Mouse (Mus musculus) WW6 (cell line): Measurements from ENCODE around the gene Adap1.

ENCODE experiments used
- DNase-seq: peaks from one replicate; pipeline ENCODE4 v3.0.0-alpha.2; 2013; ENCODE audit warnings: low read depth, low spot score

Gene Adap1

DNA sequence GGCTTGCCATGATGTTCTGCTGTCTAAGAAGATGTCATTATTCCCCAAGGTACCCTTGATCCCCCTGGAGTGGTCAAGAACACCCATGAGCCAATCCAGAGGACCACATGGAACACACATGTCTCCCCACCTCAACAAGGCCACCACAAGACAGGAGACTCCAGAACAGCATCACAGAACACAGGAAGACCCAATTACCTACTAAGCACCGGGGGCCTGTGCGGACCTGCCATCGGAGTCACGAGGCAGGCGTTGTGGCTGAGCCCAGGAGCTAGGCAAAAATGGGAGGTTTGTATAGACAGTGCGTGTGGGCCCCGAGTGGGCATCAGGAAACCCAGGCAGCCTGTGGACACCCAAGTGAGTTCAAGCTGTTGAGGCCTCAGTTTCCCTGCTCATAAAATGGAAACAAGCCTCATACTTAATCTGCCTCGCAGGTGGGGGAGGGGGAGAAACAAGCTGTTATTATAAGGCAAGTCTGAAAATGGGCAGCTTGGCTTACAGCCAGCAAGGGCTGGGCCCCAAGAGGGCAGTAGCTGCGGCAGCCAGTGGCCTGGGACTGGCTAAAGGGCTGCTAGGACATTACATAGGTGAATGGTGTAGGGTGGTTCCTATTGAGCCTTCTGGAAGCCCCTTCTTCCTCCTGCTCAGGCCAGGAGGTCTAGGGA lies 2.0 kb downstream of the Adap1 start:
- DNase-seq, result no peak

DNA sequence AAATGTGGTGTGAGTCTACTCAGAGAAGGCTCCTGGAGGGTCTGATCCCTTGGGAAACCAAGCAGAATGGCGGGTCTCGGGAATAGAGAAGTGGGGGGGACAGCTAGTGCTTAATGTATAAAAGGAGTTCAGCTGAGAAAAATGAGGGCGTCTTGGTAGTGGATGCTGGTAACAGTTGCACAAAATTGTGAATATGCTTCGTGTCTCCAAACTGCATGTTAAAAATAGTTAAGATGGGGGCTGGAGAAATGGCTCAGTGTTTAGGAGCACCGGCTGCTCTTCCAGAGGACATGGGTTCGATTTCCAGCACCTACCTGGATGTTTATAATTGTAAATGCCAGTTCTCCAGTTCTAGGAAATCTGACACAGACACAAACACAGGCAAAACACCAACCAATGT lies 4.1 kb downstream of the Adap1 start:
- DNase-seq, result no peak

DNA sequence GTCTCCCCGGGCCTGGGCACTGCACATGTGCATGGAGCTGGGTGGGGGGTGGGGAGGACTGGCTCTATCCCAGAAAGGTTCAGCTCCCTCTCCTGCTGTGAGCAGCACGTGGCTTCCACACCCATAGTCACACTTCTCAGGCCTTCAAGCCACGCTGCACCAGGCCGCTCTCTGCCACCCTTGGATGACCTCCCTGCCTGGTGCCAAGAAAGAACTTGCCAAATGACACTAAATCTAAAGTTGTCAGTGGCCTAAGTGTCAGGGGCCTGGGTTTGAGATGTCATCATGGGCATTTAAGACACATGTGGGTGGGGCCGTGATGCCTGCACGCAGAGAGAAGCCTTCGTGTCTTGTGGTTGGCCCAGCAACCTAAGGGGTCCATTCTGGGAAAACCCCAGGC lies 5.0 kb downstream of the Adap1 start:
- DNase-seq, result no peak

DNA sequence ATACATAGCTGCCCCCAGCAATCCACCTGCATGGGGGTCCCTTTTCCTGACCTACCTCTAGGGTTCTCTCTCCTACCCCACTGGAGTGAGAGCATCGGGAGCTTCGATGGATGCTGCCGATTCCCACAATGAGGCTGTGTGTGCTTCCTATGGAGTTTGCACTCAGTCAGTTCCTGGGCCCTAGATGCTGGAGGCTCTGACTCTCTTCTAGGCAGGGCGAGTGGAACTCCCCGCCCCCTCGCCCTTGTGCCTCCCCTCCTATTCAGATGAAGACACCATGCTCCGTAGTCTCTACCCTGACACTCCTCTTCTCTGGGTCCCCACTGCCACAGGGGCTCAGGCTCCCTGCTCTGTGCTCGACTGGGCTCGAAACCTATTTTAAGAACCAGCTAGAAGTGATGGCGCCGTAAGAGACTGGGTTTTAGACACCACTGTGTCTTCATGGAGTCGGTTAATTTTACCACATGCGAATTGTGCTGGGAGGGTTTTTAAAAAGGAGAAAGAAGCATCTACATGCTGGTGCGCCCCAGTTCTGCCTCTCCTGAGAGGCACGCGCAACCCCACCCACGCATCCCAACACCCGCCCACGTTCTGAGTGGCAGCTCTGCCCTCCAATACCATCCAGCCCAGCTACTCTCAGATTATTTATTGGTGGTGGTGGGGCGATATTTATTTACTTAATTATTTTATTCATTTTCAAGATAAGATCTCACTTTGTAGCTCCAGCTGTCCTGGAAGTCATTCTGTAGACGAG lies 7.5 kb downstream of the Adap1 start:
- DNase-seq, result no peak

DNA sequence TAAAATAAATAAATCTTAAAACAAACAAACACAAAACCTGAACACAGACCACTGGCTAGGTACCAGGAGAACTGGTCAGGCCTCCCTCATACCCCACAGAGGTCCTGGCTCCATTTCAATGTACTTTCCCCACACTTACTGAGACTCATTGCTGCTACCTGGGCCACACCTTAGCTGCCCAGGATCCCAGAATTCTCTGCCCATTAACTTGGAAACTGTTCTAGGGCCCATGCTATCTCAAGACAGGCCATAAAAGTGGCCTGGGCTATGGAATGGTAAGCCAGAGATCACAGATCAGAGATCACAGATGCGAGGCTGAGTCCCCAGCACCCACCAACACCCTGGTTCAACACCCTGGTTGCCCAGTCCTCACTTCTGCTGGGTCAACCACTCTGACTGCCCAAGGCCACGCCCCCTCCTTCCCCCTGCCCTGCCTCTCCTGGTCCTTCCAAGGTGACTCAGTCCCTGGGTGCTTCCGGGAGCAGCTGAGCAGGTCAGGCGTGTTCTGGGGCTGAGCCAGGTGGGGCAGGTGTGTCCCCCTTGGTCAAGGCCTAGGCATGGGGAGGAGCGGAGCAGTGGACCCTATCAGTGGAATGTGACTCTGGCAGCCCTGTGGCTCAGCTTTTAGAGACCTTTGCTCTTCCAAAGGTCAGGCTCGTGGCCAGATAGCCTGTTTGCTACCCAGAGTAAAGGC lies 8.3 kb downstream of the Adap1 start:
- no peak for DNase-seq

DNA sequence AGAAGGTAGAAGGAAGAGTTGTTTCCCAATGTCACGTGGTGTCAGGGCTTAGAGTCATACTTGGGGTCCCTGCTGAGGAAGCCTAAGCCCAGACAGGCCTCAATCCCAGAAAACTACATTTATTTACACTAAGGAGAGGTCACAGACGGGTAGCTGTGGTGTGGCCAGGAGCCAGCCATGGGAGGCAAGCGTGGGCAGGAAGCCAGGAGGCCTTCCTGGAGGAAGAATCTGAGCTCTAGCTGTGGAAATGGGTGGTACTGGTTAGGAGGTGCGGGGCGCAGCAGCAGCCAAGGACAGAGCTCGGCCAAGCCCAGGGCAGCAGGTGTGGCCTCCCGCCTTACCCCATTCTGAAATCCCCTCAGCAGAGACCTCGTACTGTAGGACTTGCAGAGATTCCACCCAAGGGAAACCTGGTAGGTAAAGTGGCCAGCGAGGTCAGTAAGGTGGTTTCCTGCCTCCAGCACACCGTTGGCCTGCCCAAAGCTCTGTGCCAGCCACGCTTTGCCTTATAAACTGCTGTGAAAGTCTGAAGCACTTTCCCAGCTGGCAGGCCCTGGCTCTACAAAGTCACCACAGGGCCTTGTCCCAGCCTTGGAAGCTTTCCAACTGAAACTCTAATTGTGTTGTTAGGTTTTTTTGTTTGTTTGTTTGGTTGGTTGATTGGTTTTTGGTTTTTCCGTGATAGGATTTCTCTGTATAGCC lies 10.3 kb downstream of the Adap1 start:
- DNase-seq, result no peak

DNA sequence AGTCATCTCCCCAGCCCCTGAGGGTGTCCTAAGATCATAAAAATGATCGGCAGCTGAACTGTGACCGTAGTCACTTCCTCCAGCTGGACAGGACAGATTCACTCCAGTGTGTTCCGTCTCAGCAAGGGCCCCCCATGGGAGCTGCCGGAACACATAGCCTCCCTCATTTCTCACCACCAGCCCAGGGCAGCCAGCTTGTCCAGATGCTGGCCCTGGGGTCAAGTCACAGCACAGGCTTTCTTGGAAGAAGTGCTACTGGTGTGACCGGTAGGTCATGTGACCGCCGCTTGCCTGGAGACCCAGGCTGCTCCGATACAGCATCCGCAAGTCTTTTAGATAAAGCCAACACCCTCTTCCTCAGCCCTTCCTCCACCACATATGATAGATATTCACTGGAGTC lies 11.9 kb downstream of the Adap1 start:
- no peak for DNase-seq

DNA sequence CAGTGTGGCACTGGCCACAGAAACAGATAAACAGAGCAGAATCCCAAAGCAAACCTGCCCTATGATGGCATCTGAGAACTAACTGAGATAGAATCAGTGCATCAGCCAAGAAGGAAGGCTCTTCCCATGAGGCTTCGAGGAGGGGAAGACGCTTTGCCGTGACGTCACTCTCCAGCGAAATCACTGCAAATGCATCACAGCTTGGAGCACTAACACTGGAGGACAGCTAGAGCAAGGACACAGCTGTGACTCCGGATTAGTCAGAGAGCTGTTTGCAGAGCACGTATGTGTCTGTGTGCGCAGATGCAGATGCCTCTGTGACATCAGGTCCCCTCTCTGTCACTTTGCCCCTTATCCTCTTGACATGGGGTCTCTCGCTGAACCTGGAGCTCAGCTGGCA lies 13.6 kb downstream of the Adap1 start:
- DNase-seq, result no peak

DNA sequence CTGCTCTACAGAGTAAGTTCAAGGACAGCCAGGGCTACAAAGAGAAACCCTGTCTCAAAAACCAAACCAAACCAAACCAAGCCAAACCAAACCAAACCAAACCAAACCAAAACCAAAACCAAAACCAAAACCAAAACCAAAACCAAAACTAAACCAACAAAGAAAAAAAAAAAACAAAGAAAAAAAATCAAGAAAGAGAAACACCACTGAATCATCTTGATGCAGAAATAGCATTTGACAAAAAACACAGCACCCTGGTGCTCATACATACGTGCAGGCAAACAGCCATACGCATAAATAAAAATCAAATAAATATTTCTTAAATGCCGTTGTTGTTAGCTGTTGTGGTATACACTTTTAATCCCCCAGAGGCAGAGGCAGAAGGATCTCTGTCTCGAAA lies 14.9 kb downstream of the Adap1 start:
- DNase-seq, result no peak

DNA sequence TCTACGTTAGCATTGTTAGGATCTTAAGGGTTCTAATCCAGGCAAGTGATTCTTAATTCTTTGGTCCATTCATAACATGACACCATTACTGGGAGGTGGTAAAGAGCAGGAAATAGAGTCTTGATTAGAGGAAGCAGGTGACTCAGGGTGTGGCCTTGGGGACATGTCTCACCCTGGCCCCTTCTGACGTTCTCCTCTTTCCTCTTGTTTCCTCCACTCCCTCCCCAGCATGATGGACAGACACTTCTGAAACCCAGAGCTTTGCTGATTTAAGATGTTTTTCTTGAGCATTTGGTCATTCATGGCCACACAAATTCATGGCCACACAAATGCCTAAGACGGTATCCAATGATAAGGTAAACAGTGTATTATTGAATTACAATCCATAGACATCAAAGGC lies 15.5 kb downstream of the Adap1 start:
- DNase-seq, result no peak

DNA sequence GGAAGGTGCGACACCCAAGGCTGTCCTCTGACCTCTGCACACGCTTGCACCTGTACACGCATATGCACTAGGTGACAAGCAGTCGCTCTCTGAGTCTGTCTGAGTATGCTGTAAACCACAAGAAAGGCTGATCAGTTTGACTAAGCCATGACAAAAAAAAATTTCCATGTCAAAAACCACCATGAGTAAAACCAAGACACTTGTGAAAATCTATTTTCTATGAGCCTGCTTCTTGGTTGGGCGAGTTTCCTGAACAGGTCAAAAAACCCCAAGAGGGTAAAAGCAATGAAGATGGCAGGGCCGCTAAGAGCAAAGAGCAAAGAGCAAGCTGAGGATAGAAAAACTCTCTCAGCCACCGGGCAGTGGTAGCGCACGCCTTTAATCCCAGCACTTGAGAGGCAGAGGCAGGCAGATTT lies 21.8 kb downstream of the Adap1 start:
- DNase-seq, result no peak

DNA sequence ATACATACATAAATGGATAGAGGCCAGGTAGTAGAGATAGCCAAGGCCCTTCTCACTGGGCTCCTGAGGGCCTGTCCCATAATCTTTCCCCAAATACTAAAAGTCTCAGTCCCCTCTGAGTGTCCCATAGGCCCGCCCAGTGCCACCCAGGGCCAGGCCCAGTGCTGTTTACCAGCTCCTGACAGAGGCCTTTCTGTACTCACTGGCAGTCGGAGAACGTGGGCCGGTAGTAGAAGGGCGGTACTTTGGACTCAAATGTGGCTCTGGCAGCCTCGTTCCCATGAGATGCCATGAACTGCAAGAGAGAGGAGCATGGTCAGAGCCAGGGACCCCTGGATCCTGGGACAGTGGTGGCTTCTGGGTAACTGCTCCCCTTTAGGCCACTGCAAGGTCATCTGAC lies 23.3 kb downstream of the Adap1 start:
- no peak for DNase-seq

DNA sequence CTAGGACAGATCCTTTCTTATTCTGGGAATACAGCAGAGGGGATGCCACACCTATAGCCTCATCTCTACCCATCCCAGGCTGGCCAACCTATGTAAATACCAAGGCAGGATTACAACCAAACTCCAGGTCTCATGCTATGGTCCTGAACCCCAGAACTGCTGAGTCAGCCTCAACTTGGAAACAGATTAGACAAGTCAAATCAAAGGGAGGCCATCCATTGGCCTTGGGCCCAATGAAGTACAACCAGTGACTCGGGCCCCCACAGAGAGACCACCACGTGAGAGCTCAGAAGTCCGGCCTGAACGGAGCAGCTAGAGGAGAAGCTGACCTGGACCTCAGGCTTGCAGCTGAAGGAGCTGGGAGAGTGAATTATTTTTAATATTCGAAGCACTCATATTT lies 27.7 kb downstream of the Adap1 start:
- DNase-seq, result no peak

DNA sequence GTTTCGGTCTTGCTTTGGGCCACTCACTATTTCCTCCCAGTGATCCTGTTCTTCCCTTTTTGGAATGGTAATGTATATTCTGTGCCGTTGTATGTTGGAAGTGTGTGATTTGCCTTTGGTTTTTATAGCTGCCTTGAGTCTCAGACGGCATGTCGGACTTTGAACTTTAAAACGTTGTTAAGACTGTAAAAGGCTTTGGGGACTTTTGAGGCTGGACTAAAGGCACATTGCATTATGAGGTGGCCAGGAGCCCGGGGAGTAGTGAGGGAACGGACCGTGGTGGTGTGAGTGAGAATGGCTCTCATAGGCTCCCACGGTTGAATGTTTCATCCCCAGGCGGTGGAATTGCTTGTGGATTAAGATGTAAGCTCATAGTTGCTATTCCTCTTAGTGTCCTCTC lies 28.3 kb downstream of the Adap1 start:
- DNase-seq, result no peak

DNA sequence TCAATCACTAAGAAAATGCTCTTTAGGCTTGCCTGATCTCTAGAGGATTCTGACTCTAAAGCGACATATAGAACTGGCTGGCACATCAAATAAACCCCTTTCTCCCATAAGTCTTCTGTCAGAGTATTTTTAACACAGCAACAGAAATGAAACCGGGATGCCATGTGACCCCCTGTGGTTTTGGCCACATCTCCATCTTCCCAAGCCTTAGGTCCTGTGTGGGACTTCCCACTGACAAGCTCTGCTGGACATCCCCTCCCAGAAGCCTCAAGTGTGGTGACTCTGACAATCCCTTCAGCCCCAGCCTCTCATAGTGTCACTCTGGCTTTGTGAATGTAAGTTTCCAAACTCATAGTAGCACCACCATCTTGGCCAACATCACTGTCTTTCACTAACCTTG lies 31.3 kb downstream of the Adap1 start:
- no peak for DNase-seq

DNA sequence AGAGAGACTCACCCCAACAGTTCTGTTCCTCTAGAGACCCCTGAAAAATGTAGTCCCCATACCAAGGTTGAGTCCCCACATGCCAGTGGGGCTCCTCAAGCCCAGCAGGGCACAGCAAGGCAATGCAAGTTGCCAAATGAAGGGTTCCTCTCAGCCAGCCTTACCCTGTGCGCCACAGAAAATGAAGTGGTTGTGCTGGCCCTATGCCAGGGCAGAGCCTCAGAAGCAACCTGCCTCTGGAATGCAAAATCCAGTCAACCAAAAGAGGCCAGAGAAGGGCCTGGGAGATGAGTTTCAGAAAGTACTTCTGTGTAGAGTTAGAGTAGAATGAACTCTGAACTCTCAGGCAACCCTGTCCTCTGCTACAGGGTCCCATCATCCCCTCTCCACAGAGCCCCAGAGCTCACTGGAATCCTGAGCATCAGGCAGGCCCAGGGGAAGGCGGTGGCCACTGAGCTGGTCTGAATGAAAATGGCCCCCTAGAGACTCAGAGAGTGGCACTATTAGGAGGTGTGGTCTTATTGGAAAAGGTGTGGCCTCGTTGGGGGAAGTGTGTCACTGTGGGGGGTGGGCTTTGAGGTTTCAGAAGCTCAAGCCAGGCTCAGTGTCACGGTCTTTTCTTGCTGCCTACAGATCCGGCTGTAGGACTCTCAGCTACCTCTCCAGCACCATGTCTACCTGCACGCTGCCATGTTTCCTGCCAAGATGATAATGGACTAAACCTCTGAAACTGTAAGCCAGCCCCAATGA lies 33.4 kb downstream of the Adap1 start:
- DNase-seq, result no peak

DNA sequence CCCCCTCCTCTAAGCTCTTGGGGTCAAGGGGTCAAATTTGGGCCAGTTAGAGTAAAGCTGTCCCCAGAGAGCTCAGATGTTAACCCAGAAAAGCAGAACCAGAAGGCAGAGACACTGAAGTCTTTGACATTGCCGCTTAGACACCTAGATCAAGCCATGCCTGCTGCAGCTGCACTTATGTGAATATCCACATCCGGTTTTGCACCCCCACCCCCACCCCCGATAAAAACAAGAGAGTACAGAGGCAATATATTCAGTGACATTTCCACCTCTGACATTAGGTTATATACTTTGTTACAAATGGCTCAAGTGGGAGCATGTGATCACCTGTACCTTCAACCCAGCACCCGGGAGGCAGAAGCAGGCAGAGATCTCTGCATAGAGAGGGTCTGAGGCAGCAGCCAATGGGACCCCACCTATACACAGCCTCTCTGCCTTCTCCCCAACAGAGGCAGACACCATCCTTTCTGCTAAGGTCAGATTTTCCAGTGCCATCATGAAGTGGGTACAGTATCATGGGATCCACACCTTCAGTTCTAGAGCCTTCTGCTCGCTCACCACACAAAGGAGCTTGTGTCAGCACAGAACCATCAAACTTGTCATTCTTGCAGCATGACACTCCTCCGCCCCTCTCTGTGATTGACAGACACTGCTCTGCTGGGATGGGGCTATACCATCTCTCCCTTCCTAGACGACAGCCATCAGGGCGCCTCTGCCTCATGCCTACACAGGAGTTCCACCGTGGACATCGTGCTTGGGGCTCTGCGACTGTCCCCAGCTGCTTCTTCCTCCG lies 34.8 kb downstream of the Adap1 start:
- DNase-seq, result no peak

DNA sequence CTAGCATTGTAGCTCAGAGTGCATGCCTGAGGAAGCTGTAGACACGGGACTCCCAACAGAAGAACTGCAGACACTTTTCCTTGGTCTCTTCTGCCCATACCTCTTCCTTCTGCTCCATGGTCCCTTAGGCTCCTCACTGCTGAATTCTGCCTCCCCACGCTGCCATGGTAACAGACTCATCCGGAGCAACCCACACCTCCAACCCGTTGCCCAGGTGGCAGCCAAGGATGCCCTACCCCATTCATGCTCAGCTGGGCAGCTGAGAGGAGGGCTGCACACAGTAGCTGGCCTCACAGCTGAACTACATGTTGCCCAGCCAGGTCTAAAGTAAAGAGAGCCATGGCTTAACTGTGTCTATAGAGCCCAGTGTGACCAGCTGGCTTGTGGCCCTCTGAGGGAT lies 36.8 kb downstream of the Adap1 start:
- DNase-seq, result no peak

DNA sequence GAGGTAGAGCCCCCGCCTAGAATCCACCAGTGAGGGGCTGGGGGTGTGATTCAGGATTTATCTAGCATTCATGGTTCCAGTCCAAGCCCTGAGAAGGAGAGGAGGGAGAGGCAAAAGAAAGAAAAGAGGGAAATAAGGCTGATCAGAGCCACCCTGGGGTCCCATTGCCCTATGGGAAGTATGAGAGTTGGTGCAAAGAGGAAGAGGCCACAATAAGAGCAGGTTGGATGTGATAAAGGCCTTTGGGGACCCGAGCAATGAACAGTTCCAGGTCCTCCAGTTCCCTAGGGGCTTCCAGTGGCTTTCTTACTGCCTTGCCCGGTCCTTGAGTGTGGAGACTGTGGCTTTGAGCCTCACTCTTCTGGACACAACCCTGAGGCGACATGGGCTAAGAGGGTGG lies 37.6 kb downstream of the Adap1 start:
- DNase-seq, result no peak

DNA sequence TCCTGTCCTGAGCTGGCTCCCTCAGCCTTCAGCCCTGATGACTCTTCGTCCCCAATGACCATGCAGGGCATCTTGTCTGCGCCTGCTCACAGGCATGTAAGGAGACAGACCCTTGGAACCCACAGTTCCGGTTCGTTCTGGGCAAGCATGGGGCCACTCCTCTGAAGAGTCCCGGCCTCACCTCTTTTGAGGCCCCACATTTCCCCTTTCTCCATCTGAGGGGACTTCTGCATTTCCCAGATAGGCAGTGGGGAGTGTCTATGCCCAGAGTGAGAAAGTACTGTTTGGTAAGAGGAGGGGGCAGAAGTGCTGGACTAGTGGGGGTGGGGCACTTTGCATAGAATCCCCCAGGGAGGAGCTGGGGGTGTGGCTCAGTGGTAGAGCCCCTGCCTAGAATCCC lies 38.3 kb downstream of the Adap1 start:
- no peak for DNase-seq
